Comparison of ENCODE assay signal across 22 mouse cellular contexts in the genomic region with DNA sequence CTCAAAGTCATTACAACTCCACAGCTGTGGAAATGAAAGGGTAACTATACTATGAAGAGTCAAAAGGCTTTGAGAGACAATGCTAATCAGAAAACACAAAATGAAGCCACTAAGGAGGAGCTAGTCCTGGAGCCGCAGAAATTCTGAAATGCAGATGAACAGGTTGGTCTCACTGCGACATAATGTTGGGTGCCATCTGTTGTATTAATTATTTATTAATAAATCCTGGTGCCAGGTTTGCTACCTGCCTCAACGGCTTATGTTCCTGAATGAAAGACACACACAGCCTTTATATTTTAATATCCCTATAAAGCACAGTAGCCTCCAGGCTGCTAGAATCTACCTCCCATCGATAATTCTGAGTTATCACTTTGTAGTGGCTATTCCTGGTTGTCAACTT.
"Had no signal": no experiment of that assay in that cellular context is flagged by ENCODE, and none has a peak within 500 bp of the region (broad histone marks: within the 10 kb centered on the region; RNA-seq: fewer than 3 reads in every experiment).

No protein-coding gene starts in this region.

- H3K9me3 ChIP-seq: heart, embryonic 13.5 days; heart, embryonic 15.5 days; hindbrain, embryonic 10.5 days; hindbrain, embryonic 12.5 days; intestine, embryonic 15.5 days; limb, embryonic 10.5 days; limb, embryonic 12.5 days; liver, embryonic 12.5 days had no signal

- H3K4me3 ChIP-seq: gastrocnemius, adult 2 months; heart, embryonic 13.5 days; heart, embryonic 15.5 days; hindbrain, embryonic 10.5 days; hindbrain, embryonic 12.5 days; intestine, embryonic 15.5 days; layer of hippocampus, adult 2 months; left cerebral cortex, adult 2 months; limb, embryonic 10.5 days; limb, embryonic 12.5 days; liver, embryonic 12.5 days had no signal

- H3K27me3 ChIP-seq: heart, embryonic 13.5 days; heart, embryonic 15.5 days; hindbrain, embryonic 12.5 days; intestine, embryonic 15.5 days; limb, embryonic 12.5 days; liver, embryonic 12.5 days had no signal

- DNase-seq: gastrocnemius, adult 2 months; gastrocnemius, postnatal 10 days; gastrocnemius, postnatal 25 days; heart, postnatal 4 days; kidney, adult 18-20 months; kidney, adult 8-10 months; kidney, postnatal 10 days; kidney, postnatal 25 days; kidney, postnatal 4 days; liver had no signal

- H3K4me1 ChIP-seq: hindbrain, embryonic 10.5 days; hindbrain, embryonic 12.5 days; intestine, embryonic 15.5 days; limb, embryonic 10.5 days; limb, embryonic 12.5 days had no signal

- H3K27ac ChIP-seq: gastrocnemius, adult 2 months; heart, embryonic 13.5 days; heart, embryonic 15.5 days; hindbrain, embryonic 10.5 days; hindbrain, embryonic 12.5 days; hindbrain, embryonic 14.5 days; intestine, embryonic 15.5 days; layer of hippocampus, adult 2 months; left cerebral cortex, adult 2 months; limb, embryonic 10.5 days; limb, embryonic 12.5 days; liver, embryonic 12.5 days; liver, embryonic 14.5 days had no signal
